Mouse (Mus musculus): ENCODE results near the gene Gnb1.

GRCm38 (mm10) chr4:155501126-155501525 lies 10.0 kb downstream of the Gnb1 start:
- no peak for TF ChIP-seq CTCF (IDR thresholded peaks at IDR 0.05; ENCODE audit: extremely low read depth, insufficient read depth, insufficient read length, insufficient replicate concordance)
- no peak for TF ChIP-seq POLR2A (IDR thresholded peaks at IDR 0.05; ENCODE audit: low read depth, low read length)

All from spleen, adult 2 months (tissue).